Mouse (Mus musculus): ENCODE data around the gene Olfr191. TPM values are rescaled to one million over a fixed set of nuclear protein-coding genes. Genes with fewer than 3 reads are reported as not detected.
"Not testable (repeated sequence)": the region's sequence is repeated elsewhere in the genome, so short reads cannot be mapped to it uniquely, and the experiment has no call there.

Olfr191 gene
- polyA plus RNA-seq, 1 experiment from 2014 or later = not detected

DNA sequence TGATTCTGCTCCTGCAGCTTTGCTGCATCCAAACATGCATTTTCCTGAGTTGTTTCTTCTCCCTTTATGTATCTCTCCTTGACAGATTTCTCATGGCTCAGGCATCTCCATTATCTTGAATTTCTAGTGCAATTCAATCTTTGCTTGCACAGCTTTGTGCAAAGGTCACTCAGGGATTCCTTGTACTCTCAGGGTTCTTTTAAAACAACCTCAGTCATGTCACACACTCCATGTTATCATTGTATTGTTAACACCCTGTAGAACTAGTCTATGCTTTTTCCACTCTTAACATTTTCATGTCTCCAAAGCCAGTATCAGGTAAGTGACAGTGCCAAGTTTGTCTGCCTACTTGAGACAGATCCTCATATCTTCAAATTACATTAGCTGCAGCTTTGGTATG lies 17.9 kb downstream of the Olfr191 start:
- Histone ChIP-seq H3K36me3 (ENCODE audit: control insufficient read depth, insufficient read depth) (no peaks in the 10 kb centered on the region), H3K4me1 (ENCODE audit: control insufficient read depth, low read depth, low read length) (no peaks in the 10 kb centered on the region), H3K4me2 (ENCODE audit: low read depth, low read length) (no peak overlapping the region), H3K9me3 (replicated peaks; ENCODE audit: control insufficient read depth, low read length) (no peaks in the 10 kb centered on the region), H3K4me3 (ENCODE audit: low read depth, low read length) (no peak overlapping the region), H3K27me3 (ENCODE audit: control insufficient read depth, insufficient read depth, low read depth, low read length) (no peaks in the 10 kb centered on the region), H3K27ac (ENCODE audit: low read length) (no peak overlapping the region), H3K9ac (ENCODE audit: low read depth, low read length) (no peak overlapping the region)
- ATAC-seq (ENCODE audit: low read depth) = no peak

DNA sequence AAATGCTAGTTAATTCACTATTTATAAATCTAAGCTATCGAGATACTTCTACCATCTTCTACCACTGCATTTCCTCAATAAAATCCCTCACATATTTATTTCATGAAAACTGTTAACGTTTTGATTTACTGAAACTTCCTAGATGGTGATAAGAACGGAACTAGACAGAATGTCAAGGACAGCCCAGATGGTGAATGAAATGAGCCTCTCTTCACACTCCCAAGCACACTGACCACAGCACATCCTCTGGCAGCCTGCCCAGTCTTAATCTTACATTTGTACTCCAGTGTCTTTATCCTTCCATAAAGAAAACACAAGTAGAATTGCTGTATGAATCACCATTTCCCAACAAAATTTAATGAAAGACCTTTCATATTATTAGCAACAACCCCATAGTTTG lies 27.2 kb downstream of the Olfr191 start:
- H3K4me2 ChIP-seq (ENCODE audit: low read depth, low read length); H3K4me3 ChIP-seq (ENCODE audit: low read depth, low read length); H3K27ac ChIP-seq (ENCODE audit: low read length); H3K36me3 ChIP-seq (ENCODE audit: control insufficient read depth, insufficient read depth); H3K9ac ChIP-seq (ENCODE audit: low read depth, low read length); H3K4me1 ChIP-seq (ENCODE audit: control insufficient read depth, low read depth, low read length); H3K27me3 ChIP-seq (ENCODE audit: control insufficient read depth, insufficient read depth, low read depth, low read length); ATAC-seq (ENCODE audit: low read depth); H3K9me3 ChIP-seq (replicated peaks; ENCODE audit: control insufficient read depth, low read length): not testable (repeated sequence)
- WGBS (ENCODE audit: insufficient replicate concordance) = 31% methylated on average over 3 of the region's 3 CpGs

- H3K4me2 ChIP-seq (ENCODE audit: low read depth, low read length); H3K27me3 ChIP-seq (ENCODE audit: control insufficient read depth, insufficient read depth, low read depth, low read length); H3K4me1 ChIP-seq (ENCODE audit: control insufficient read depth, low read depth, low read length); ATAC-seq (ENCODE audit: low read depth); H3K9ac ChIP-seq (ENCODE audit: low read depth, low read length); H3K4me3 ChIP-seq (ENCODE audit: low read depth, low read length); H3K27ac ChIP-seq (ENCODE audit: low read length); H3K36me3 ChIP-seq (ENCODE audit: control insufficient read depth, insufficient read depth); H3K9me3 ChIP-seq (replicated peaks; ENCODE audit: control insufficient read depth, low read length): not testable (repeated sequence)
- WGBS (ENCODE audit: insufficient replicate concordance) = 69% methylated on average over 2 of the region's 2 CpGs
These were observed 40.3 kb downstream of the Olfr191 start for GRCm38 (mm10) chr16:59049286-59049685.

GRCm38 (mm10) chr16:59048860-59049259 lies 40.8 kb downstream of the Olfr191 start:
- 48% methylated on average over 1 of the region's 1 CpGs for WGBS (ENCODE audit: insufficient replicate concordance)
- Histone ChIP-seq H3K36me3 (ENCODE audit: control insufficient read depth, insufficient read depth) (no peaks in the 10 kb centered on the region), H3K9ac (ENCODE audit: low read depth, low read length) (no peak overlapping the region), H3K4me2 (ENCODE audit: low read depth, low read length) (no peak overlapping the region), H3K4me3 (ENCODE audit: low read depth, low read length) (no peak overlapping the region), H3K9me3 (replicated peaks; ENCODE audit: control insufficient read depth, low read length) (no peaks in the 10 kb centered on the region), H3K4me1 (ENCODE audit: control insufficient read depth, low read depth, low read length) (no peaks in the 10 kb centered on the region), H3K27ac (ENCODE audit: low read length) (no peak overlapping the region), H3K27me3 (ENCODE audit: control insufficient read depth, insufficient read depth, low read depth, low read length) (no peaks in the 10 kb centered on the region)
- no peak for ATAC-seq (ENCODE audit: low read depth)

GRCm38 (mm10) chr16:59047579-59047978 lies 42.0 kb downstream of the Olfr191 start:
- Histone ChIP-seq H3K27ac (ENCODE audit: low read length) (no peak overlapping the region), H3K9ac (ENCODE audit: low read depth, low read length) (no peak overlapping the region), H3K36me3 (ENCODE audit: control insufficient read depth, insufficient read depth) (no peaks in the 10 kb centered on the region), H3K4me2 (ENCODE audit: low read depth, low read length) (no peak overlapping the region), H3K4me3 (ENCODE audit: low read depth, low read length) (no peak overlapping the region), H3K4me1 (ENCODE audit: control insufficient read depth, low read depth, low read length) (no peaks in the 10 kb centered on the region), H3K27me3 (ENCODE audit: control insufficient read depth, insufficient read depth, low read depth, low read length) (no peaks in the 10 kb centered on the region), H3K9me3 (replicated peaks; ENCODE audit: control insufficient read depth, low read length) (no peaks in the 10 kb centered on the region)
- no peak for ATAC-seq (ENCODE audit: low read depth)
- WGBS (ENCODE audit: insufficient replicate concordance) = 50% methylated on average over 4 of the region's 4 CpGs

DNA sequence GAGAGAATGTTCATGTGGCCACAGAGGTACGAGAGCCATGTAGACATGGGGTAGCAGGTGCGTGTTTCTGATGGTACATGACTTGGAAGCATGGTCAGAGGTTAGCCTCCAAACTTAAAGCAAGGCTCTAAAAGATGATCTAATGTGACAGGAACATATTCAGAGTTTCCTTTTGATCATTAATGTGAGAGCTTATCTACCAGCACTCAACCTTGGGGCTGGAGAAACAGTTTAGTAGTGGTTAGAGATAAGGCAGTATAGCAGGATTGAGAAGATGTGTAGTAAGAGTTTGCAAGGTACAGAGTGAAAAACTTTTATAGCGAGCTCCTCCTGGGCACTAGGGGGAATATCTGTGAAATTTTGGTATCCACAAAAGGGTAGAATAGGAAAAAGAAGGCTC lies 43.8 kb downstream of the Olfr191 start:
- no peaks in the 10 kb centered on the region for H3K4me1 ChIP-seq (ENCODE audit: control insufficient read depth, low read depth, low read length)
- no peak overlapping the region for H3K4me3 ChIP-seq (ENCODE audit: low read depth, low read length)
- H3K27ac ChIP-seq (ENCODE audit: low read length) = no peak overlapping the region
- H3K9me3 ChIP-seq (replicated peaks; ENCODE audit: control insufficient read depth, low read length) = no peaks in the 10 kb centered on the region
- H3K36me3 ChIP-seq (ENCODE audit: control insufficient read depth, insufficient read depth) = no peaks in the 10 kb centered on the region
- H3K9ac ChIP-seq (ENCODE audit: low read depth, low read length) = no peak overlapping the region
- H3K27me3 ChIP-seq (ENCODE audit: control insufficient read depth, insufficient read depth, low read depth, low read length) = no peaks in the 10 kb centered on the region
- ATAC-seq (ENCODE audit: low read depth) = no peak
- H3K4me2 ChIP-seq (ENCODE audit: low read depth, low read length) = no peak overlapping the region
- 48% methylated on average over 3 of the region's 3 CpGs for WGBS (ENCODE audit: insufficient replicate concordance)

DNA sequence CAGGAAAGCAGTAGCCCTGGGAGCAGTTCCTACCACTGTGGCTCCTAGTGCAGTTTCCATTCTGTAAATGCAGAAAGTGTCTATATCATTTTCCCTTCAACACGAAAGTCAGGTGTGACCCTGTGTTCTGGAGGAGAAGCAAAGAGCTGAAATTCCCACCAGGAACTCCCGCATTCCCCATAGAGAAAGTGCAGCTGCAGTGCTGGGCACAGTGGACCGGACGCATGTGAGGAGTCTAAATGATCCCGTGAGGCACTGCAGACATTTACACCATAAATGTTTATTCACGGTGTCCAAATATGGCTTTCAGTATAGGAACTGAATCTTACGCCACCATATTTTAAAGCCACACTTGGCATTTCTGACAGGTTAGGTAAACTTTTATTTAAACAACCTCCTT lies 49.9 kb downstream of the Olfr191 start, which contains the start of gene Olfr187:
Gene Olfr187 (minus strand): TSS at position 58 of the 400 bp plus-strand sequence.
- Histone ChIP-seq H3K4me1 (ENCODE audit: control insufficient read depth, low read depth, low read length) (no peaks in the 10 kb centered on the region), H3K4me2 (ENCODE audit: low read depth, low read length) (no peak within 1 kb of the TSS), H3K4me3 (ENCODE audit: low read depth, low read length) (no peak within 1 kb of the TSS), H3K27me3 (ENCODE audit: control insufficient read depth, insufficient read depth, low read depth, low read length) (no peaks in the 10 kb centered on the region), H3K27ac (ENCODE audit: low read length) (no peak within 1 kb of the TSS), H3K36me3 (ENCODE audit: control insufficient read depth, insufficient read depth) (no peaks in the 10 kb centered on the region), H3K9ac (ENCODE audit: low read depth, low read length) (no peak within 1 kb of the TSS), H3K9me3 (replicated peaks; ENCODE audit: control insufficient read depth, low read length) (no peaks in the 10 kb centered on the region)
- 71% methylated on average over 7 of the region's 7 CpGs for WGBS (ENCODE audit: insufficient replicate concordance)
- ATAC-seq (ENCODE audit: low read depth) = no peak

Other genes with a start within 250 kb of the Olfr191 start
- gene Olfr177, start 215.1 kb downstream of the Olfr191 start, polyA plus RNA-seq (2015; fragmentation: Nextera tagmentation; extraction: Ambion mirVana) = not detected in 2 replicates
- gene Olfr178, start 197.8 kb downstream of the Olfr191 start, polyA plus RNA-seq (2015; fragmentation: Nextera tagmentation; extraction: Ambion mirVana) = not detected in 2 replicates
- gene Olfr181, start 161.1 kb downstream of the Olfr191 start, polyA plus RNA-seq (2015; fragmentation: Nextera tagmentation; extraction: Ambion mirVana) = not detected in 2 replicates
- gene Olfr180, start 160.4 kb downstream of the Olfr191 start, polyA plus RNA-seq (2015; fragmentation: Nextera tagmentation; extraction: Ambion mirVana) = not detected in 2 replicates
- gene Olfr183, start 94.5 kb downstream of the Olfr191 start, polyA plus RNA-seq (2015; fragmentation: Nextera tagmentation; extraction: Ambion mirVana) = not detected in 2 replicates
- gene Olfr186, start 59.5 kb downstream of the Olfr191 start, polyA plus RNA-seq (2015; fragmentation: Nextera tagmentation; extraction: Ambion mirVana) = not detected in 2 replicates
- gene Olfr187, start 50.1 kb downstream of the Olfr191 start, polyA plus RNA-seq (2015; fragmentation: Nextera tagmentation; extraction: Ambion mirVana) = not detected in 2 replicates
- not detected in 2 replicates for gene Olfr190, start 11.8 kb downstream of the Olfr191 start, polyA plus RNA-seq (2015; fragmentation: Nextera tagmentation; extraction: Ambion mirVana)
- gene Olfr193, start 22.1 kb upstream of the Olfr191 start, polyA plus RNA-seq (2015; fragmentation: Nextera tagmentation; extraction: Ambion mirVana) = not detected in 2 replicates
- not detected in 2 replicates for gene Olfr194, start 31.2 kb upstream of the Olfr191 start, polyA plus RNA-seq (2015; fragmentation: Nextera tagmentation; extraction: Ambion mirVana)
- gene Olfr195, start 57.2 kb upstream of the Olfr191 start, polyA plus RNA-seq (2015; fragmentation: Nextera tagmentation; extraction: Ambion mirVana) = not detected in 2 replicates
- gene Olfr196, start 80.6 kb upstream of the Olfr191 start, polyA plus RNA-seq (2015; fragmentation: Nextera tagmentation; extraction: Ambion mirVana) = not detected in 2 replicates
- not detected in 2 replicates for gene Olfr198, start 113.7 kb upstream of the Olfr191 start, polyA plus RNA-seq (2015; fragmentation: Nextera tagmentation; extraction: Ambion mirVana)
- gene Olfr199, start 129.9 kb upstream of the Olfr191 start, polyA plus RNA-seq (2015; fragmentation: Nextera tagmentation; extraction: Ambion mirVana) = not detected in 2 replicates
- 0.06 and 0.09 TPM in 2 replicates for gene Olfr201, start 182.8 kb upstream of the Olfr191 start, polyA plus RNA-seq (2015; fragmentation: Nextera tagmentation; extraction: Ambion mirVana)
- gene Olfr202, start 197.0 kb upstream of the Olfr191 start, polyA plus RNA-seq (2015; fragmentation: Nextera tagmentation; extraction: Ambion mirVana) = not detected in 2 replicates
- not detected in 2 replicates for gene Olfr203, start 209.1 kb upstream of the Olfr191 start, polyA plus RNA-seq (2015; fragmentation: Nextera tagmentation; extraction: Ambion mirVana)
- not detected in 2 replicates for gene Olfr204, start 228.4 kb upstream of the Olfr191 start, polyA plus RNA-seq (2015; fragmentation: Nextera tagmentation; extraction: Ambion mirVana)
- gene Olfr205, start 241.3 kb upstream of the Olfr191 start, polyA plus RNA-seq (2015; fragmentation: Nextera tagmentation; extraction: Ambion mirVana) = not detected in 2 replicates

Measured in liver, embryonic 16.5 days (tissue).